Mouse (Mus musculus): ENCODE results near the gene Mrs2.
"Not testable (repeated sequence)": the region's sequence is repeated elsewhere in the genome, so short reads cannot be mapped to it uniquely, and the experiment has no call there.

Gene Mrs2

GRCm38 (mm10) chr13:24977820-24978342 is 42.3 kb downstream of the Mrs2 start:
- no peak for DNase-seq (ENCODE audit: low read depth, low spot score)

- no peak for DNase-seq (ENCODE audit: low read depth, low spot score)
These were observed 43.8 kb downstream of the Mrs2 start for GRCm38 (mm10) chr13:24976384-24976783.

- not testable (repeated sequence) for DNase-seq (ENCODE audit: low read depth, low spot score)
These were observed 48.4 kb downstream of the Mrs2 start for GRCm38 (mm10) chr13:24971776-24972175.

GRCm38 (mm10) chr13:24965846-24966201 is 54.4 kb downstream of the Mrs2 start:
- DNase-seq (ENCODE audit: low read depth, low spot score) = no peak

GRCm38 (mm10) chr13:24965130-24965845 is 54.9 kb downstream of the Mrs2 start:
- DNase-seq (ENCODE audit: low read depth, low spot score) = no peak

GRCm38 (mm10) chr13:24962119-24962518 is 58.1 kb downstream of the Mrs2 start:
- DNase-seq (ENCODE audit: low read depth, low spot score) = no peak

- no peak for DNase-seq (ENCODE audit: low read depth, low spot score)
These were observed 60.1 kb downstream of the Mrs2 start for GRCm38 (mm10) chr13:24960084-24960483.

- no peak for DNase-seq (ENCODE audit: low read depth, low spot score)
These were observed 61.5 kb downstream of the Mrs2 start for GRCm38 (mm10) chr13:24958671-24959070.

- peak; percentile 41 for DNase-seq (ENCODE audit: low read depth, low spot score)
These were observed 64.7 kb downstream of the Mrs2 start for GRCm38 (mm10) chr13:24955500-24955899.

- DNase-seq (ENCODE audit: low read depth, low spot score) = no peak
These were observed 65.1 kb downstream of the Mrs2 start for GRCm38 (mm10) chr13:24955091-24955490.

GRCm38 (mm10) chr13:24952659-24953058 is 67.5 kb downstream of the Mrs2 start:
- DNase-seq (ENCODE audit: low read depth, low spot score) = no peak

- DNase-seq (ENCODE audit: low read depth, low spot score) = no peak
These were observed 71.3 kb downstream of the Mrs2 start for GRCm38 (mm10) chr13:24948870-24949269.

- DNase-seq (ENCODE audit: low read depth, low spot score) = no peak
These were observed 73.0 kb downstream of the Mrs2 start for GRCm38 (mm10) chr13:24947158-24947557.

GRCm38 (mm10) chr13:24945567-24945966 is 74.6 kb downstream of the Mrs2 start:
- peak; percentile 20 for DNase-seq (ENCODE audit: low read depth, low spot score)

- DNase-seq (ENCODE audit: low read depth, low spot score) = no peak
These were observed 76.9 kb downstream of the Mrs2 start for GRCm38 (mm10) chr13:24943303-24943702.

- DNase-seq (ENCODE audit: low read depth, low spot score) = no peak
These were observed 77.5 kb downstream of the Mrs2 start, which contains the start of gene Gpld1 for GRCm38 (mm10) chr13:24942512-24943282. Gpld1 (plus strand) TSS chr13:24943152.

- no peak for DNase-seq (ENCODE audit: low read depth, low spot score)
These were observed 80.7 kb downstream of the Mrs2 start for GRCm38 (mm10) chr13:24939472-24939871.

- peak; percentile 62 for DNase-seq (ENCODE audit: low read depth, low spot score)
These were observed 81.5 kb downstream of the Mrs2 start for GRCm38 (mm10) chr13:24938683-24939082.

- DNase-seq (ENCODE audit: low read depth, low spot score) = no peak
These were observed 82.4 kb downstream of the Mrs2 start for GRCm38 (mm10) chr13:24937839-24938166.
